Mouse (Mus musculus) lung, embryonic 14.5 days (tissue): Measurements from ENCODE around the gene Ap5b1. TPM values are rescaled to one million over a fixed set of nuclear protein-coding genes. Genes with fewer than 3 reads are reported as not detected.

ENCODE experiments used
- ATAC-seq: fragments of 200-750 bp; cut with Nextera tagmentation; 2 replicates; pipeline ENCODE4 v1.8.0; 2017; ENCODE audit warnings: mild to moderate bottlenecking, moderate TSS enrichment, moderate library complexity; ENCODE audit not compliant: insufficient read depth
- DNase-seq: peaks from one replicate; pipeline ENCODE4 v3.0.0-alpha.2; 2015
- H3K27ac ChIP-seq: fragments of 300-500 bp; sonication (generic); 2 replicates; pipeline ENCODE4 v1.5.1; 2014; ENCODE audit warnings: low read depth, mild to moderate bottlenecking, moderate library complexity
- H3K27me3 ChIP-seq: fragments of 300-500 bp; sonication (generic); 2 replicates; pipeline ENCODE4 v1.6.1; 2014; ENCODE audit warnings: low read length, control low read depth; ENCODE audit not compliant: insufficient read depth
- H3K36me3 ChIP-seq: fragments of 300-500 bp; sonication (generic); 2 replicates; pipeline ENCODE4 v1.6.1; 2014; ENCODE audit warnings: control low read depth; ENCODE audit not compliant: insufficient read depth
- H3K4me1 ChIP-seq: fragments of 300-500 bp; sonication (generic); 2 replicates; pipeline ENCODE4 v1.6.1; 2014; ENCODE audit warnings: antibody characterized with exemption, control low read depth; ENCODE audit not compliant: insufficient read depth
- H3K4me2 ChIP-seq: fragments of 300-500 bp; sonication (generic); 2 replicates; pipeline ENCODE4 v1.6.1; 2014; ENCODE audit warnings: mild to moderate bottlenecking
- H3K4me3 ChIP-seq: fragments of 300-500 bp; sonication (generic); 2 replicates; pipeline ENCODE4 v1.5.1; 2014; ENCODE audit warnings: low read depth, low read length
- H3K9ac ChIP-seq: fragments of 300-500 bp; sonication (generic); 2 replicates; pipeline ENCODE4 v1.6.1; 2014
- H3K9me3 ChIP-seq: fragments of 300-500 bp; sonication (generic); 2 replicates; pipeline ENCODE4 v1.6.1; 2016; ENCODE audit warnings: low read depth, low read length, control low read depth
- CTCF ChIP-seq: IDR thresholded peaks from 2 replicates; pipeline ENCODE4 v1.5.1; 2016; ENCODE audit warnings: antibody characterized with exemption, low read depth
- WGBS: fragments of 180-500 bp; shearing (Covaris S2); extraction: QIAGEN DNeasy Blood & Tissue Kit; methylation state at CpG from one replicate; pipeline ENCODE4 v1.1.7; 2014; 5-methylcytosine and 5-hydroxymethylcytosine counted together
- polyA plus RNA-seq: library from polyadenylated mRNA; unstranded; fragments of >200 nt; fragmentation: Nextera tagmentation; extraction: Ambion mirVana; gene quantifications from 2 replicates; pipeline ENCODE4 v1.2.1, GENCODE M21; 2014

Gene Ap5b1
- polyA plus RNA-seq, 1 experiment from 2014 or later, result 3.7 TPM

- Histone ChIP-seq H3K9ac (no peak overlapping the region), H3K9me3 (no peaks in the 10 kb centered on the region), H3K27me3 (peaks cover 75% of the 10 kb centered on the region), H3K27ac (no peak overlapping the region), H3K4me1 (peaks cover 6% of the 10 kb centered on the region), H3K4me3 (peak overlapping the region; percentile 39; the same call in 1 of the 2 replicates), H3K4me2 (no peak overlapping the region), H3K36me3 (no peaks in the 10 kb centered on the region)
- ATAC-seq (no peak), DNase-seq (no peak)
- 60% methylated on average over 8 of the region's 8 CpGs for WGBS
- TF ChIP-seq CTCF, result no peak
Measured at GRCm38 (mm10) chr19:5558770-5559169, 9.1 kb upstream of the Ap5b1 start.

- no peak for TF ChIP-seq CTCF
- DNase-seq (no peak), ATAC-seq (no peak)
- Histone ChIP-seq H3K4me2 (peak overlapping the region; percentile 69), H3K9ac (no peak overlapping the region), H3K9me3 (no peaks in the 10 kb centered on the region), H3K36me3 (no peaks in the 10 kb centered on the region), H3K4me1 (peaks cover 6% of the 10 kb centered on the region), H3K27ac (no peak overlapping the region), H3K27me3 (peaks cover 77% of the 10 kb centered on the region), H3K4me3 (peak overlapping the region; percentile 39)
- WGBS, result 15% methylated on average over 8 of the region's 8 CpGs
Measured at GRCm38 (mm10) chr19:5559229-5559628, 8.6 kb upstream of the Ap5b1 start.

- Histone ChIP-seq H3K4me1 (peaks cover 6% of the 10 kb centered on the region), H3K9me3 (no peaks in the 10 kb centered on the region), H3K27ac (no peak overlapping the region), H3K36me3 (no peaks in the 10 kb centered on the region), H3K9ac (0 out of 2 replicates have a peak overlapping the region, but pooled peaks have one; percentile 33), H3K4me2 (peak overlapping the region; percentile 69), H3K4me3 (peak overlapping the region; percentile 39), H3K27me3 (peaks cover 77% of the 10 kb centered on the region)
- TF ChIP-seq CTCF, result no peak
- ATAC-seq, result peak; percentile 21; the same call in 1 of the 2 replicates
- under 1% methylated on average over 69 of the region's 69 CpGs for WGBS
- peak; percentile 15 for DNase-seq
Measured at GRCm38 (mm10) chr19:5559631-5560456, 8.0 kb upstream of the Ap5b1 start.

DNA sequence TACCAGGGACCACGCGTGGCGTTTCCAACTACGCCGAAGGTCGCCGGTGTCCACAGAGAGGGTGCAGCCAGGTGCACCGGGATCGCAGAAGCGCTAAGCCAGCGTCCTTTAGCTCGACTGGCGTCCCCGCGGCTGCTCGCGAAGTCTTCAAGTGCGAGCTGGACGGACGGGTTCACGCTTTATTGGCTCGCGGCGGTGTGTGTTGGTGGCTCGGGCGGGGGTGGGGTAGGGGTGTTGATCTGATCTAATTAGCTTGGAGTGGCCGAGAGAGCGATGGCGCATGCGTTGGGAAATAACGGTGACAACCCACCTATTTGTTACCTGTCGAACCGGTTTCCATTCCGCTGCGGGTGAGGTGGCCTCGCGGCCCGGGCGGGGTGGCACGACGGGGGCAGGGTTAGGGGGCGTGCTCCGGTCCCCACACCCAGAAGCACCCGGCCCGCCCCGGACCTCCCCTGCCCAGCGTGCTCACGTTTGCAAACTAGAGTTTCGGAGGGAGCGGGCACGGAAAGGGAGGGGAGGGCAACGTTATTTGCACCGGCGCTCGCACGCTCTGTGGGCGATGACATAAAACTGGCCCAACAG, 7.3 kb upstream of the Ap5b1 start, which contains the start of gene Ovol1:
Gene Ovol1, minus strand, starts transcription at position 190 of the 585 bp plus-strand sequence.
- under 1% methylated on average over 57 of the region's 57 CpGs for WGBS
- peak; percentile 72 for DNase-seq
- peak within 1 kb of the TSS; percentile 69 for H3K4me2 ChIP-seq

GRCm38 (mm10) chr19:5561252-5561790, 6.5 kb upstream of the Ap5b1 start:
- TF ChIP-seq CTCF, result no peak
- Histone ChIP-seq H3K27ac (peak overlapping the region; percentile 63), H3K9ac (peak overlapping the region; percentile 29; the same call in 1 of the 2 replicates), H3K4me3 (peak overlapping the region; percentile 39), H3K4me2 (peak overlapping the region; percentile 69), H3K9me3 (no peaks in the 10 kb centered on the region), H3K27me3 (peaks cover 72% of the 10 kb centered on the region), H3K4me1 (peaks cover 6% of the 10 kb centered on the region), H3K36me3 (no peaks in the 10 kb centered on the region)
- ATAC-seq (no peak), DNase-seq (peak; percentile 19)
- 14% methylated on average over 10 of the region's 10 CpGs for WGBS

More for the DNA sequence above, 7.3 kb upstream of the Ap5b1 start, which contains the start of gene Ovol1:
- TF ChIP-seq CTCF, result no peak
- Histone ChIP-seq H3K9ac (peak within 1 kb of the TSS; percentile 33; the same call in 1 of the 2 replicates), H3K4me3 (peak within 1 kb of the TSS; percentile 39), H3K36me3 (no peaks in the 10 kb centered on the region), H3K4me1 (peaks cover 6% of the 10 kb centered on the region), H3K9me3 (no peaks in the 10 kb centered on the region), H3K27ac (peak within 1 kb of the TSS; percentile 63), H3K27me3 (peaks cover 77% of the 10 kb centered on the region)
- ATAC-seq, result peak; percentile 74

GRCm38 (mm10) chr19:5561886-5562285, 5.9 kb upstream of the Ap5b1 start:
- no peak for TF ChIP-seq CTCF
- Histone ChIP-seq H3K36me3 (no peaks in the 10 kb centered on the region), H3K4me1 (peaks cover 8% of the 10 kb centered on the region), H3K27ac (no peak overlapping the region), H3K4me2 (no peak overlapping the region), H3K27me3 (peaks cover 66% of the 10 kb centered on the region), H3K9me3 (no peaks in the 10 kb centered on the region), H3K9ac (no peak overlapping the region), H3K4me3 (no peak overlapping the region)
- ATAC-seq, result no peak
- DNase-seq, result no peak
- whole genome bisulfite sequencing, result 46% methylated on average over 3 of the region's 3 CpGs

DNA sequence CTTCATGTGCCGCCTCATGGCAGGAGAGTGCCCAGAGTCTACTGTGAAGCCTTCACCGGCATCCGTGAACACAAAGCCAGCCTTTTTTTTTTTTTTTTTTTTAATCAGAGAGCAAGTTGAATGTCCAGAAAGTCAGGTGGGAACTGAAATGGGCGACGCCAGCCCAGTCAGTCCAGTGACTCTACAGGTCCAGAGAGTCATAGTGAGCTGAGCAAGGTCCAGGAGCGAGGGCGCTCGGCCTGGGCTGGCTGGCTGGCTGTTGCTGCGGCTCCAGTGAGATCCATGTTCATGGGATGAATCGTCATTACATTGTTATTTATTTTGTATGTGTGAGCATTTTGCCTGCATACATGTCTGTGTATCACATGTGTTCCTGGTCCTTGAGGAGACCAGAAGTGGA, 5.0 kb upstream of the Ap5b1 start:
- Histone ChIP-seq H3K36me3 (no peaks in the 10 kb centered on the region), H3K9me3 (no peaks in the 10 kb centered on the region), H3K4me2 (no peak overlapping the region), H3K4me3 (no peak overlapping the region), H3K27ac (no peak overlapping the region), H3K27me3 (peaks cover 59% of the 10 kb centered on the region), H3K4me1 (peaks cover 10% of the 10 kb centered on the region), H3K9ac (no peak overlapping the region)
- ATAC-seq (no peak), DNase-seq (no peak)
- 88% methylated on average over 10 of the region's 10 CpGs for WGBS
- no peak for TF ChIP-seq CTCF
